Mouse (Mus musculus) embryo, embryonic 9.5 days (tissue): ENCODE measurements at regions not wholly inside any gene's neighbourhood (a gene's known extent, or its start where the extent isn't known, plus 50 kb on each side); places are given as distances from the start of the nearest gene placed in this dataset.

Source experiments
- DNase-seq: peaks from one replicate; pipeline ENCODE4 v3.0.0-alpha.2; 2017; ENCODE audit errors: extremely low spot score

GRCm38 (mm10) chr8:65208791-65209190, 79.4 kb upstream of the BC030870 start:
- no peak for DNase-seq

GRCm38 (mm10) chr8:65206202-65206601, 76.8 kb upstream of the BC030870 start:
- DNase-seq: no peak

GRCm38 (mm10) chr8:65194656-65195055, 65.3 kb upstream of the BC030870 start:
- no peak for DNase-seq

GRCm38 (mm10) chr8:65194231-65194630, 64.9 kb upstream of the BC030870 start:
- DNase-seq: no peak

- peak; percentile 28 for DNase-seq
These were observed 53.0 kb upstream of the BC030870 start for GRCm38 (mm10) chr8:65182346-65182745.

GRCm38 (mm10) chr8:65180447-65180846, 51.1 kb upstream of the BC030870 start:
- peak; percentile 25 for DNase-seq
